Comparison of ENCODE assay signal across 10 mouse cellular contexts in the genomic region with DNA sequence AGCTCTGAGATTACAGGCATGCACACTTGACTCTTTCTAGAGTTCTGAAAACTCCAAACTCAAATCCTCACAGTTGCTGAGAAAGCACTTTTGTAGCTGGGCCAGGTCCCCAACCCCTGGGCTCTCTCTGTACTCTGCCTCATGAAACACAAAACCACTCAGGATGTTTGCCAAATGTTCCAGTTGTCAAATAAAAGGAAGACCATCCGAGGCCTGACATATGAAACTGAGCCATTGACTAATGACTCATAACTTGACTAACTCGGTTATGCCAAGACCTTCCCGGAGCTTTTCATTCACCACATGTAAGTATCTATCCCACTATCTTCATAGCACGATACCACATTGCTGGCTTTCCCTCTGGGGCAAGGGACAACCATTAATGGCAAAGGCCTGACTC.
DNase-seq lines count a peak whose midpoint lies in the region; ATAC-seq and TF ChIP-seq lines count a peak whose summit lies in the region.
"Had no signal": no experiment of that assay in that cellular context is flagged by ENCODE, and none has a peak within 500 bp of the region (broad histone marks: within the 10 kb centered on the region; RNA-seq: fewer than 3 reads in every experiment).

No protein-coding gene starts in this region.

- H3K4me3 ChIP-seq in heart, embryonic 13.5 days, result no peak overlapping the region
- H3K4me3 ChIP-seq in heart, embryonic 12.5 days, result no peak overlapping the region
- no peak overlapping the region for H3K4me3 ChIP-seq in midbrain, postnatal 0 days (ENCODE audit: low read depth, low read length)
- no peak overlapping the region for H3K4me3 ChIP-seq in midbrain, embryonic 16.5 days (ENCODE audit: low read depth, low read length)
- H3K4me3 ChIP-seq: midbrain, embryonic 12.5 days had no signal

- no peaks in the 10 kb centered on the region for H3K9me3 ChIP-seq in heart, embryonic 13.5 days
- no peaks in the 10 kb centered on the region for H3K9me3 ChIP-seq in heart, embryonic 12.5 days (replicated peaks)
- no peaks in the 10 kb centered on the region for H3K9me3 ChIP-seq in midbrain, postnatal 0 days (ENCODE audit: low read length)
- H3K9me3 ChIP-seq in midbrain, embryonic 16.5 days (replicated peaks; ENCODE audit: control insufficient read depth, low read length, poor library complexity, severe bottlenecking), result no peaks in the 10 kb centered on the region
- H3K9me3 ChIP-seq: midbrain, embryonic 12.5 days had no signal

- 0 out of 2 replicates have a peak overlapping the region, but pooled peaks have one; percentile 2 for H3K27ac ChIP-seq in heart, embryonic 13.5 days (replicated peaks)
- no peak overlapping the region for H3K27ac ChIP-seq in heart, embryonic 12.5 days (ENCODE audit: poor library complexity, severe bottlenecking)
- no peak overlapping the region for H3K27ac ChIP-seq in midbrain, postnatal 0 days (ENCODE audit: low read depth, low read length)
- no peak overlapping the region for H3K27ac ChIP-seq in midbrain, embryonic 16.5 days (ENCODE audit: low read length)
- H3K27ac ChIP-seq: midbrain, embryonic 12.5 days had no signal

- no peak overlapping the region for H3K4me2 ChIP-seq in heart, embryonic 13.5 days
- no peak overlapping the region for H3K4me2 ChIP-seq in heart, embryonic 12.5 days
- H3K4me2 ChIP-seq in midbrain, postnatal 0 days (ENCODE audit: low read depth, low read length, poor library complexity, severe bottlenecking), result no peak overlapping the region
- no peak overlapping the region for H3K4me2 ChIP-seq in midbrain, embryonic 16.5 days (ENCODE audit: low read length)
- H3K4me2 ChIP-seq: midbrain, embryonic 12.5 days had no signal

- DNase-seq in midbrain, postnatal 0 days (ENCODE audit: low spot score), result peak; percentile 59
- DNase-seq in gastrocnemius, postnatal 25 days, result peak; percentile 42
- no peak for DNase-seq in frontal cortex, postnatal 36 days (ENCODE audit: low spot score in 2 of 2)
- DNase-seq in testis, postnatal 14 days (ENCODE audit: low spot score), result no peak
- DNase-seq in B cell, adult 2 months, result no peak
- DNase-seq: kidney, adult 18-20 months had no signal

- no peak for ATAC-seq in heart, embryonic 13.5 days (ENCODE audit: extremely low read depth, insufficient number of reproducible peaks, low FRiP score, low TSS enrichment)
- no peak for ATAC-seq in heart, embryonic 12.5 days (ENCODE audit: insufficient number of reproducible peaks, low FRiP score)
- ATAC-seq in midbrain, postnatal 0 days (ENCODE audit: low FRiP score), result no peak
- no peak for ATAC-seq in midbrain, embryonic 16.5 days

- TF ChIP-seq CTCF in midbrain, postnatal 0 days (IDR thresholded peaks at IDR 0.05), result no peak

- H3K36me3 ChIP-seq in heart, embryonic 13.5 days, result no peaks in the 10 kb centered on the region
- no peaks in the 10 kb centered on the region for H3K36me3 ChIP-seq in heart, embryonic 12.5 days
- H3K36me3 ChIP-seq in midbrain, postnatal 0 days (ENCODE audit: insufficient read depth, low read length), result no peaks in the 10 kb centered on the region
- H3K36me3 ChIP-seq in midbrain, embryonic 16.5 days (ENCODE audit: control insufficient read depth, insufficient read depth, low read length), result no peaks in the 10 kb centered on the region
- H3K36me3 ChIP-seq: midbrain, embryonic 12.5 days had no signal

- no peaks in the 10 kb centered on the region for H3K27me3 ChIP-seq in heart, embryonic 13.5 days (replicated peaks)
- no peaks in the 10 kb centered on the region for H3K27me3 ChIP-seq in heart, embryonic 12.5 days (replicated peaks)
- H3K27me3 ChIP-seq in midbrain, postnatal 0 days (ENCODE audit: insufficient read depth, low read length), result no peaks in the 10 kb centered on the region
- no peaks in the 10 kb centered on the region for H3K27me3 ChIP-seq in midbrain, embryonic 16.5 days (ENCODE audit: control insufficient read depth, insufficient read depth, low read depth, low read length)

- 60% methylated on average over 4 of the region's 4 CpGs for WGBS in heart, embryonic 13.5 days
- WGBS in heart, embryonic 12.5 days, result 62% methylated on average over 4 of the region's 4 CpGs
- WGBS in midbrain, postnatal 0 days, result 62% methylated on average over 4 of the region's 4 CpGs
- 67% methylated on average over 4 of the region's 4 CpGs for WGBS in midbrain, embryonic 16.5 days

- no peak overlapping the region for H3K9ac ChIP-seq in heart, embryonic 13.5 days
- H3K9ac ChIP-seq in heart, embryonic 12.5 days, result no peak overlapping the region
- no peak overlapping the region for H3K9ac ChIP-seq in midbrain, postnatal 0 days (replicated peaks; ENCODE audit: low read length, poor library complexity, severe bottlenecking)
- no peak overlapping the region for H3K9ac ChIP-seq in midbrain, embryonic 16.5 days (ENCODE audit: low read depth, low read length)
- H3K9ac ChIP-seq: midbrain, embryonic 12.5 days had no signal

- H3K4me1 ChIP-seq in heart, embryonic 13.5 days, result peaks cover 32% of the 10 kb centered on the region
- peaks cover 17% of the 10 kb centered on the region for H3K4me1 ChIP-seq in heart, embryonic 12.5 days (replicated peaks)
- H3K4me1 ChIP-seq in midbrain, postnatal 0 days (ENCODE audit: insufficient read depth, low read length), result 0 out of 2 replicates have a peak, but pooled peaks cover 8% of the 10 kb centered on the region
- H3K4me1 ChIP-seq in midbrain, embryonic 16.5 days (ENCODE audit: control insufficient read depth, insufficient read depth, low read length), result peaks cover 12% of the 10 kb centered on the region; the same call in 1 of the 2 replicates

Comparison
In these comparisons a context has a peak if more than half of its experiments do, and no peak if none do; other contexts are left out.
1. DNase-seq: peak in midbrain, postnatal 0 days (single experiment) and gastrocnemius, postnatal 25 days (single experiment); none in frontal cortex, postnatal 36 days (0 of 2), testis, postnatal 14 days (single experiment) and B cell, adult 2 months (0 of 2).